Mouse (Mus musculus): Measurements from ENCODE around the gene Antxr2.

The Antxr2 gene

DNA sequence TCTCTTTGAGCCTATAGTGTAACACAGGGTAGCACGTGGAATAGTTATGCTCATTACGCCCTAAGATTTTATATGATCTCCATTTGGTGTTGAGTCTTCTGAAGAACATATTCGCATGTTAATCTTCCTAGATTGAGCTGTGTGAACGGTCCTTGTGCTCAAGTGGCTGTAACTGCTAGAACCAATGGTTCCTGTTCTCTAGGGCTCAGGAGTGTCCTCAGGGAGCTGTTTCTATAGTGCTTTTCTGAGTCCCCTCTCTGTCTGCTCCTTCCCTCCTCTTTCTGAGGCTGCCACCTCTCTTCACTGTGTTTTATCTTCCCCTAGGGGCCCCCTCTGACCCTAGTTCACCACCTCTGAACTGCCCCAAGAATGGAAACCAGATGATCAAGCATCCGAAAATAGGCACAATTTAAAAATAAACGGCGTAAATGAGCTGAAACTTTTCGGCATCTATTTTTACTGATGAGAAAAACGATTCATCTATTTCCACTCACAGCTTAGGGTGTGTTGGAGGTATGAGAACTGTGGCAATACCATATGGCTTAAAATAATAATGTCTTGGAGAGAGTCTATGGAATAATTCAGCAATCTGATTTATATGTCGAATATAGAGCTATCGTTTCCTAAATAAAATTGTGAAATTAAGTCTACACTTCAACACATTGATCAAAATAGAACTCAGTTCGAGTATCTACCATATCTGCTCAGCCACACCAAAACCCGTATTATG, 124.1 kb downstream of the Antxr2 start:
- no peak for DNase-seq

DNA sequence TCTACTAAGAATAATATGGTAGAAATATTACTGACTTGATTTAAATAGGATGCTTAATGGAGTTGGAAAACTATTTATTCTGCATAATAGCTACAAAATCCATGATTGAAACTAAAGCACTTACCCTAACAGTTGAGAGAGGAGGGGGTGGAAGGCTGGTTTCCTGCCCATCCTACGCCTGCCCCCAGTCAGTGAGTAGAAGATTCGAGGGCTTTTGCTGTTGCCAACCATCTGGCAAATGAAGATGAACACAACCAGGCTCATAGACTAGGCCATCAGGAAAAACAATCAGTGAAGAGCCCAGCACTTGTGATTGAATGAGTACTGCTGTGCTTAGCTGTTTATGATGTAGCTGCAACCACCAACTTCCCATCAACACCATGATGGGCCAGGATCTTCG, 125.0 kb downstream of the Antxr2 start:
- no peak for DNase-seq

DNA sequence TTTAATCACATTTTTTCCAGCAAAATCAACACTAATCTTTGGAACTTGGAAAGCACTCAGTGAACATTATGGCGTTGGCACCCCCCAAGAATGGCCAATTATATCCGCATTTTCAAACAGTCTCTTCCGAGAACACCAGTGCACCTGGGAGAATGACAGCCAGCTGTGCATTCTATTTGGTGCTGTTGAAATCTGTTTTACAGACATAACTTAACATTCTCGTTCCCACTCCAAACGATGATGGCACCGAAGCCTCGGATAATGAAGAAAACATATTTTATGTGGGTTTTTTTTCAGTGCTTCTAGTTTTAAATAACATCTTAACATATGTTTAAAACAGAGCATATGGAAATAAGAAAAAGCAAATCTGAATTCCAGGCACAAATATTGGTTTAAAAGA, 129.7 kb downstream of the Antxr2 start:
- no peak for DNase-seq

DNA sequence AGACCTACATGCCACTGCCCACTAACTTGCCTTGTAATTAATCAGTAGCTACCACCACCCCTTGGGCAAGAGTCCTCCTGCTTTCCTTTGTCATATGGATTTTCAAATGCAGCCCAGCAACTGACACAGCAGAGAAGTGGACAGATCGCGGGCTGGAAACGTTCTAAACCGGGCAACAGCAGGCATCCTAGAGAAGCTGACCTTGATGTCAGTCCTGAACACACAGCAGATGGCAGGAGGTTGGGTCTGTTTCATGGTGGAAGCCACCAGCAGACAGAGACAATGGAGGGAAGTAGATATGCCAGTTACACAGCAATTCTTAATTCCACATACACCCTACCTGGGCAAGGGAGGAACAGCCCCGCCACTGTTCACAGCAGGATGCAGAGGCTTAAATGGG, 131.5 kb downstream of the Antxr2 start:
- no peak for DNase-seq

DNA sequence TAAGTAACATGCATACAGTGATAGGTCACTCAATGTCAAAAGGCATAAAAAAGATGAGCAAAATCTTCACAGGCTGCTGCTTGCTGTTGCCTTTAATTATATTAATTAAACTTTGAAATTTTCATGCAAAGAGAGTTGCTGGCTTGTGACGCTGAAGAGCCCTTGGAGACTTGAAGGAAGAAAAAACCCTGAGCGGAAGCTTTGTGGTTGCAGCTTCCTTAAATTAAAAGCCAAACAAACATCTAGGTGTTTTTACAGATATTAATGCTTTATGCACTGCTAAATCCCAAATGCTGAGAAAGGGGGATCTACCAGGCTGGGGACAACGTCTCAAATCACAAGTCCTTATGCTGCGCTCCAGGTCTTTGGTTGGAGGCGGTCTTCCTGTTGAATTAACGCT, 145.4 kb downstream of the Antxr2 start:
- no peak for DNase-seq

DNA sequence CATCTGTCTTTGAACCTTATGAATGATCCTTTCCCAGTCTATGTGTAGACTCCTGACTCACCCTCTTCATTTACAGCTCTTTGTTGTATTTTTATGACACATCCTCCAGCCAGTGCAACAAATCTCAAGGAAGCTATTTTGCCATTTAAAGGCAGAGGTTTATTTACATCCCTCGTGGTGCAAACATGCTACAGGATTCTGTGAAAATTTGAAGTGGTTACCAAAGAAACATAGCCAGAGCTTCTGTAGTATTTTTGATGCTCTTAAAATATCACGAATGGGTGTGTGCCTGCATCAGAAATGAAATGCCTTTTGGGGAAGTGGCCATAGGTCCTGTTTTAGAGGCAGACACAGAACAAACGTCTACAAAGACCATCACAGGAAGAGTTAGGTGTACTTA, 146.7 kb downstream of the Antxr2 start:
- DNase-seq, result no peak

DNA sequence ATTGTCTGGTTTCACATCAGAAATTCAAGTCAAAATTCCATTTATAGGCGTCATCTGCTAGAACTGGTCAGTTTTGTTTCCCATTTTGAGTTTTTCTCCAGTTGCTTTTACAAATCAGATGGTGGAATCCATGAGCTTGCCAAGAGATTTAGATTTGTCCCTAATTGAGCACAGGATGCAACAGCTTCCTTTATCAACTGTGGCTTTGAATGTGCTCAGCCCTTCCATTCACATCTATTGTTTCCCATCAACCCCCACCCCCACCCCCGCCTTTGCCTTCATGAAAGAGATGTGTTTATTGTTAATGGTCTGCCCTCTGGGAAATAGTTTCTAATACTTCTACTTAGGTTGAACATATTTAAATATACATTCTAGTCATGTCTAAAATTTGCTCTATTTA, 149.4 kb downstream of the Antxr2 start:
- DNase-seq, result no peak

DNA sequence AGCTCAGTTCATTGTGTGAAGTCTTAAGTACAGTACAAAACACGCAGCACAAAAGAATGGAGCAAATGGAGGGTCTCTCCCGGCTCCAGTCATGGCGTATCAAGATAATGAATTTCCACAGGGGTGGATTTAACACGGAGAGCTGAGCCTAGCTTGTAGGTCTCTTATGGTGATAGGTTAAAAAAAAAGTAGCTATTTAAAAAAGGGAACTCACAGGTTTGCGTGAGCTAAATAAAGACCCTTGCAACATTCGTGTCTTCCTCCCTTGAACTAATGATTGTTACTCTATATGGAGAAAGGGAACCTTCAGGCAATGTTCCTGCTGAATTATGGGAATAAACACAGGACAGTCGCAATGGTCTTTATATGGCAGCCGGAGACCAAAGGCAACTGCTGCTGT, 150.7 kb downstream of the Antxr2 start:
- DNase-seq, result no peak

DNA sequence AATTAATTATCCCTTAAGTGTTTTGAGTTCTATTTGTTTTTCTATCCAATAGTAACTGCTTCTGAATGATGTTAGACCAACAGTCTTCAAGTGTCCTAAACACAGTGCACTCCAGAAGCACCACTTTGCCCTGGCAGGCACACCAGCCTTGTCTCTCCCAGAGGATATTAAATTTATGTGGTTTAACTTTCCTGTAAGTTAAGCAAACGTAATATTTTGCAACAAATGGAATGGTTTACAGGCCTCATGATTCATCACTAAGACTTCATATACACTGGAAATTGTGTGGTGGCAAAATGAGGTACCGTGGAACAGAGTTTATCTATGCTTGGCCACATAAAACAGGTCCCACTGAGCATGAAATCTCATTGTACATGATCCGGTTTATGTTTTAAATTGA, 152.0 kb downstream of the Antxr2 start:
- no peak for DNase-seq

DNA sequence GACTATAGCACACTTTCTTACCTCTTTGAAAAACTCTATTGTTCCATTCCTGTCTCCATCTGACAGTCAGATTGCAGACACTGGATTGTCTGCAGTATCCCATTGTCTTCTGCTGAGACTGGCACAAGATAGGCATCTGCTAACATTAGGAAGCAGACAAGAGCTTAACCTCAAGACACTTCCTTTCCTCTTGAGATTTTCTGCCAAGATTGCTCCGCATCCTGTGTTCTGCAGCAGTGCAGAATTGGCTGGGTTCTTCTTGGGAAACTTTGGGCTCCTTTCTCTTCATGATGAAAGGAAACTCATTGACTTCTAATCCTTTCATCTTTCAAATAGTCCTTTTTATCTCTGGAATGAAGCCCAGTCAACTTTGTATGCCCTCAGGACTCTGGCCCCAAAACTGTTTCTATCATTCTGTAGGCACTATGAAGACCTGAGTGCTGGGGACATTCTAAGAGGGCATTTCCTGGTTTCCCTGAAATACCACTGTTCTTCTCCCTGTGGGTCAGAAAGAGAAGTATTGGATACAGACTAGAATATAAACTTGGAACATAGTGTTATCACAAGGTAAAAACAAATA, 152.5 kb downstream of the Antxr2 start:
- DNase-seq, result no peak

DNA sequence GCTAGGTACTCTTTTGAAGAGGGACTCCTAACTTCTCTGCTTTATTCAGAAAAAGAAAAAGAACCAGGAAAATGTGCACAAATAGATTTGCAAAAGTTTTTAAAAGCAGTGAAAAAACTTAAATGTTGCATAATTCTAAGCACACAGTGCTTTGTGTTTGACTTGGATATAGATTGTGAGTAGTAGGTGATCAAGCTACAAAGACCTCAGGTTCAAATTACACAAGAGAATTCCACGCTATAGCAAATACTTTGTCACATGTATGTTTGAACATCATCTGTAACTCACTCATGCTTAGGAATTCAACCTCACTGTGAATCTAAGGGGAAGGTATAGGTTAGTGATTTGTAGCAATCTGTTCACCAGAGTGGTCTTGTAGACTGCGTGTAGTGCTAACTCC, 153.9 kb downstream of the Antxr2 start:
- DNase-seq, result no peak

DNA sequence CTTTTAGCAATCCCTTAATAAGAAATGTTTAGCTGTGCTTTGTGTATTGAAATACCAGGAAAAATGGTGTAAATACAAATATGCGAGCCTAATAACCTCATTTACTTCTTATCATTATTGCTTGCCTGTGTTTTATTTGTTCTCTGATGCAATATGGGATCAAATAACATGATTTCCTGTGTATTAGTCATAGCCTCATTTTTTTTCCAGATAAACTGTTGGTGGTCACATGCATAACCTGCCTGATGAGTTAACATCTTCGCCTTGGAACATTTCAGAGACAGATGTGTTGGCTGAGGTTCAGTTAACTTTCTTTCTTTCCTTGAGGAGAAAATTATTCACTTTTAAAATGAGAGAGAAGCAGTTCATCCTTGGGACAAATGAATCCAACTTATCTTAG, 162.9 kb downstream of the Antxr2 start:
- no peak for DNase-seq

DNA sequence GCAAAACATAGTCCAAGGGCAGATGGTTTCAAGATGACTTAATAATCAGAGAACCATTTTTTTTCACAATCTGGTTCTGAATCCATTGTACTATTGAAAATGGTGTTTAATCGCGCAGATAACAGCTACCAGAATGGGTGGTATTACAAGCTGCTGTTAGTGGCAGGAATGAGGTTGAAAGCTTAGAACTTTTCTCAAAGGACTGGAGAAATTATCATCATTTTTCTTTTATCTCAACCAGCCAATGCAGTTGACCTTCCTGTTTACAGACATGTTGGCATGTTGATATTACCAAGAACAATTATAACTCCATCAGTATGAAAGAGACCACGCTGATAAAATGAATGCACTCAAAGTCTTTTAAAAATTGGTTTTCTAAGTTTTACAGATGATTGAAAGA, 163.9 kb downstream of the Antxr2 start:
- no peak for DNase-seq

DNA sequence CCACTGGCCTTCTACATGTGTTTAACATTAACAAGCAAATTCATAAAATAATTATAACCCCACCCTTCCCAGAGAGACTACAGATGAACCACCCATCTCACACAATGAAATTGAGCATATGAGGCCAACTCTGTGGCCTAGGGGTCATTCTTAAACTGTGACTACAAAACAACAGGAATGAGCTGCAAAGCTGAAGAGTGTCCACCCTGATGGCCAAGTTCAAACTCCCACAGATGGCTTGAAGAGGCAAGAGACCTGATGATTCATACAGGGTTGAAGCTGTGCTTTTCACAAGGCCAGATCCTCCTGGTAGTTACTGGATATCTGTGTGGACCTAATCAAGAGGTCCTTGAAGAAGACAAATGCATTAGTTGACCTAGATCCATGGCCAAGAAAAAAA, 173.7 kb downstream of the Antxr2 start:
- DNase-seq, result no peak

DNA sequence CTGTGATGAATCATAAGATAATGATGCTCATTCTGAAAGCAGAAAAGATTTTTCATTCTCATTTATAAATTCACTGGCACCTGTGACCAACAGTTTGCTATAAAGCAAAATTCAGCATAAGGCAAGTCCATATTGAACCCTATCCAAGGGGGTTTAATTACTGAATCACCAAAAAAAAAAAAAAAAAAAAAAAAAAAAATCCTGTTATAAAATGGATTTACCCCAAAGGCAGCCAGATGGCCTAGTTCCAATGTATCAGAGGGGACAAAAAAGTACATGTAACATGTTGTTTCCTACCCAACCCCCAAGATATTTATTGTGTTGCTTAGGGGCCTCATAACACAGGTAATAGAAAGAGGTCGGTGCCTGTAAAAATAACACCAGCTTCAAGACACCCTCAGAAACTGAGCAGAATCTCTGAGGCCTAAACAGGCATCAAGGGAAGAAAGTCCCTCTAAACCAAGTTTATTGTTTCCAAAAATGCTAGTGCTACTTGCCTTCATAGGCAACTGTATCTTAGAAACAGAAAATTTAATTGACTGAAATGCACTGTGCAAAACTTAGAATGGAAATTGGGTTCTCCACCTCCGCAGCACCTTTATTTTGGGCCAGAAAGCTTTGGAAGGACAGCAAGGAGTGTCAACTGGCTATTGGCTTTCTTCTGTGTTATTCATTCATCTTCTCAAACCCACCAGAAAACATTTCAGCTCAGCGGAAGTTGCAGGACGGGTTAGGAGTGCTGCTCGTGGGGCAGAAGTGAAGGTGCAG, 178.7 kb downstream of the Antxr2 start:
- no peak for DNase-seq

DNA sequence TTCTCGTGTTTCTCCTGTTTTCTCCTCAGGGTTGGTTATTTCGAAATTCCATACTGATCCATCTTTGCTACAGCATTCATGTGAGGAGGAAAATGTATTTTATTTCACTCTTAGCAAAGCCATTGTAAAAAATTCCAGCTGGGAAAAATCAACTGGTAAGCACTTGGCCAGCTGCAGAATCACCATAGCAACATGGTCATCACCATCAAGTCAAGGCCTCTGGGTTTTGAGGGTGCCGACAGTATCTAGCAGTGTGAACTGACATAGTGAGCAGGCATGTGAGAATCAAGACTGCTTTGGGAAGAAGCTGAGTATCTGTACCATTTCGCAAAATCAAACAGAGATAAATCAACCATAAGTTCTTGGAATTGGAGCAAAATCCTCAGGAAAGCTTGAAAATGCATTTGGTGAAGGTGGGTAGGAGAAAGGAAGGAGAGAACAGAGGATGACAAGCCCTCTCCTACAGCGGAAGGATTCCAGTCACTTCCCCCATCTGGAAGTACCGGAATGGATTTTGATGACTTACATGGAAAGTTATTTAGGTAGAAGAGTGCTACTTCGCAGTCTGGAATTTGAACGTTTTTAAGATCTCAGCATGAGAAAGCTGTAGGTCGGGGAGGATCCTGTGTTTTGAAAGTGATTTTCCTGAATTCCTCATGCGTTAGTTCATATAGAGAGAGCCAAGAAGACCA, 183.5 kb downstream of the Antxr2 start:
- no peak for DNase-seq

DNA sequence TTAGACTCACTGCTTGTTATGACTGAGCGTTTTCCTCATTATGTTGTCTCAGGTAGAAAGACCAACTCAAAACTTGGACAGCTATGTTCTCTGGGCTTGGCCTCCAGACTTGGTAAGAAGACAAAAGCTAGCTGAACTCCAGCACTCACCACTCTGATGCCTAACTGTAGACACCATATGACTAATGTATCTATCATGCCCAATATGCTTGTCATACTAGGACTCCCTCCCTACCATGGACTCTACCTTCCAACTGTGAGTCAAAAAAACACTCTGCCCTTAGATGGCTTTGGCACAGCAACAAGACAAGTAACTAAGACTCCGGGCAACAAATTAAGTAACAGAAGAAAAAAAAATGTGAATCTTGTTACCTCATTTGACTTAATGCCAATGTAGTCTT, 184.3 kb downstream of the Antxr2 start:
- no peak for DNase-seq

DNA sequence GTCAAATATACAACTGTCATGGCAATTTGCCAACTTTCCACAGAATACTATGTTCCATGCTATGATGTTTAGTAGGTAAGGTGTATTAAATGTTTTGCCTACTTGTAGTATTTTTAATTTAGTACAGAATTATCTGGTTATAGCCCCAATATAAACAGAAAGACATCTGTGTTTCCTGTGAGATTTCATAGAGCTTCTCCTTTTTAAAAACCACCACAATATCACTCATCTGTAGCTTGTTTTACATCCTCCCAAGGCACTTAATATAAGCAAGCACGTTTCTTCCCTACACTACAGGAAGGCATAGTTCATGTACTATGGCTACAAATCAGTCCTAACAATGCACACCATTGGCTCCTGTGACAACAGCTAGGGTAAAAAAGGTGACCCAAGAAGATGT, 188.8 kb downstream of the Antxr2 start:
- DNase-seq, result no peak

DNA sequence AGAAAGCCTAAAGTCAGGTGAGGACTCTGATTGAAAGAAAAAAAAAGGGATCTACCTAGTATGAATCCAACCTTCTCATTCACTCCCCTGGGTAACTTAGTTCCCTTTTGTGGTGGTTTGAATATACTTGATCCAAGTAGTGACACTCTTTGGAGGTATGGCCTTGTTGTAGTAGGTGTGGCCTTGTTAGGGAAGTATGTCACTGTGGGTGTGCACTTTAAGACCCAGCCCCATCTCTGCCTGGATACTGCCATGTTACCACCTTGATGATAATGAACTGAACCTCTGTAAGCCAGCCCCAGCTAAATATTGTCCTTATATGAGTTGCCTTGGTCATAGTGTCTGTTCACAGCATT, 190.9 kb downstream of the Antxr2 start:
- no peak for DNase-seq

DNA sequence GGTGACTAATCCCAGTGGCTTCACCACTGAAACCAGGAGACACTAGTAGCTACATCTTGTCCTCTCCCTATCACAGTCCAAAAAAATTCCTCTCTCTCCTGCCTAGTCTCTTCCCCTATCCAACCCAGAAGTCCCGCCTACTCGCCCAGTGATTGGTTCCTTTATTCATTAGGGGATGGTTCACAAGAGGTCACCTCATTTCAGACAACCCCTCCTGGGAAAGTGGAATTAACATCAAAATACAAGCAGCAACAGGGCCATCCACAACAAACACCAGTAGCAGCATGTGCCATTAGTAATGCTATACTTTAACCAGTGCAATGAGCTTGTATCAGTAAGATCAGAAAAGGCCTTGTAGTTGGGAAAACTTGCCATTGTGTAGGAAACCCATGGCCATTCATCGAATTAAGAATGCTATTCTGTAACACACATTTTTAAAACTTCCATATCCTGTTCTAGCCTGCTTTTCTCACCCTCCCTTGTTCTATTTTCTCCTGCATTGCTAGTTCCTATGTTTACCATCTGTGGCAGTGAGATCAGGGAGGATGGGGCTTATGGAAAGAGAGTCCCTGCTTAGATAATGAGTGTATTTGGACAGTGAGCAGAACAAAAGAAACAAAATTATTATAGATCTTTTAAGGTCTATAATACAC, 191.4 kb downstream of the Antxr2 start:
- DNase-seq, result no peak

DNA sequence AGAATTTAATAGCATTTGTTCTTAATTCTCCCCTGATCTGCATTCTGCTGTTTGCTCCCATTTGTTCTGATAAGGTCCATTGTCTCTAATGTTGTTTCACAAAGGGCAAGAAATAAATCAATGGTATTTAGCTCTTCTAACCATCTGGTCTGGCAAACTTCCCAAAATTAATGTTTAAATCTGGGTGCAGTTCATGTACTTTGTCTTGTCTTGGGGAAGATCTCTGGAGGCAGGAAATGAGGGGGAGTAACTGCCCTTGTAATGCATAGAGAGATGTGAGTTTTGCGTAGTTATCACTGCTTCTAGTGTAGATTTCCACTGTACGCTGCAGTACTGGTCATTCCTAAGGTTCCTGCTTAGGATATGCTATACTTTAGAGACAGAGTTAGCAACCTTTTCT, 193.5 kb downstream of the Antxr2 start:
- DNase-seq, result no peak

DNA sequence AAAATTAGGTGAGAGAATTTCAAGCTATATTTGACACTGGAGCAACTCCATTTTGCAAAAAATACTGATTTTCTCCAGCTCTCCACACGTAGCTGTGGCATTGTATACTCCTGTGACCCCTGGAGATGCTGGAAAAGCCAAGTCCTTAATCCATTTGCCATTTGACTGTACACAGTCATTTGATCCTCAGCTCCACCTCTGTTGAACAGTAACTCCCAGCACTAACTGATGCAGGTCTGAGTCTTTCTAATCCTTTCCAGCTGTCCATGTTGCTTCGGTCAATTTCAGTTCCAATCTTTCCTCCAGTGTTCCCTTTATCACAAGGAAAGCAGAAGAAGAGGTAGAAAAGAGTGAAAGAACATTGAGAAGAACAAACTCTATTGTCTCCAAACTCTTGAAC, 195.4 kb downstream of the Antxr2 start:
- DNase-seq, result no peak

DNA sequence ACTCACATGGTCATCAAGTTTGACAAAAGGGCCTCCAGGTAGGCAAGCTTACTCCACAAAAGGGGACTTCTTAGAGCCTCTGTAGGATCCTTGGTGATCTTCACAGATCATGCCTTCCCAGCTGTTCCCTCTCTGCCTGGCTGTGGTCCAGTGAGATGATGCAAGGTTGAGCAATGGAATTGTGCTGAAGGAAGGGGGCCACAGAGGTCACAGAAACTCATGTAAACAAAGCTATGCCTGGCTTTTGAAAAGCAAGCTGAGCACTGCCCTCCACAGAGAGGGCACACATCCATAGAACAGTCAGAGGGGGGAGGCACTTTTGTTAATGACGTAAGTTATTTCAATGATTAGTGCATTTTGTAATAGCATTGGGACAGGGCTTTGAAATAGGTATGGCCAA, 196.1 kb downstream of the Antxr2 start:
- DNase-seq, result no peak

Data from thymus, adult 18-20 months (tissue).